Mouse (Mus musculus) spleen, postnatal 14 days (tissue): ENCODE measurements around the gene Dtx1.

Source experiments
- DNase-seq, 2 experiments: peaks; one replicate each; pipeline ENCODE4 v3.0.0; 2021 to 2022; ENCODE audit warnings: low spot score in 2 of 2

Gene Dtx1

GRCm38 (mm10) chr5:120711827-120712226, at the start of gene Dtx1:
TSS of gene Dtx1 (minus strand) at chr5:120711927.
- DNase-seq: no peak

- DNase-seq: no peak
Measured at GRCm38 (mm10) chr5:120754215-120754614, 42.5 kb upstream of the Dtx1 start.

- DNase-seq: no peak
Measured at GRCm38 (mm10) chr5:120752786-120753185, 41.1 kb upstream of the Dtx1 start.

GRCm38 (mm10) chr5:120751206-120751605, 39.5 kb upstream of the Dtx1 start:
- DNase-seq: no peak

- no peak for DNase-seq
Measured at GRCm38 (mm10) chr5:120749688-120750087, 38.0 kb upstream of the Dtx1 start, which contains the start of gene Oas2. TSS of gene Oas2 (minus strand) at chr5:120749853.

GRCm38 (mm10) chr5:120746451-120746850, 34.7 kb upstream of the Dtx1 start:
- peak in 1 of 2 experiments; percentile 42 for DNase-seq

- DNase-seq: peak in 1 of 2 experiments; percentile 44
Measured at GRCm38 (mm10) chr5:120742125-120742524, 30.4 kb upstream of the Dtx1 start.

- no peak for DNase-seq
Measured at GRCm38 (mm10) chr5:120734380-120734990, 22.8 kb upstream of the Dtx1 start.

GRCm38 (mm10) chr5:120733696-120734095, 22.0 kb upstream of the Dtx1 start:
- no peak for DNase-seq

- DNase-seq: no peak
Measured at GRCm38 (mm10) chr5:120732740-120733139, 21.0 kb upstream of the Dtx1 start.

- no peak for DNase-seq
Measured at GRCm38 (mm10) chr5:120729319-120729718, 17.6 kb upstream of the Dtx1 start.

- no peak for DNase-seq
Measured at GRCm38 (mm10) chr5:120725811-120726455, 14.2 kb upstream of the Dtx1 start.

- DNase-seq: no peak
Measured at GRCm38 (mm10) chr5:120721005-120721404, 9.3 kb upstream of the Dtx1 start.

GRCm38 (mm10) chr5:120718600-120719378, 7.1 kb upstream of the Dtx1 start:
- no peak for DNase-seq

GRCm38 (mm10) chr5:120717136-120717535, 5.4 kb upstream of the Dtx1 start:
- no peak for DNase-seq

GRCm38 (mm10) chr5:120714314-120714713, 2.6 kb upstream of the Dtx1 start:
- peak; percentile 57 to 76 for DNase-seq

- DNase-seq: no peak
Measured at GRCm38 (mm10) chr5:120712721-120713120, 994 bp upstream of the Dtx1 start.

- DNase-seq: peak; percentile 28 to 39
Measured at GRCm38 (mm10) chr5:120711416-120711815, 311 bp downstream of the Dtx1 start.

GRCm38 (mm10) chr5:120710826-120711248, 890 bp downstream of the Dtx1 start:
- DNase-seq: no peak

- DNase-seq: no peak
Measured at GRCm38 (mm10) chr5:120710161-120710825, 1.4 kb downstream of the Dtx1 start.

GRCm38 (mm10) chr5:120706976-120707375, 4.8 kb downstream of the Dtx1 start:
- no peak for DNase-seq

GRCm38 (mm10) chr5:120706541-120706940, 5.2 kb downstream of the Dtx1 start:
- DNase-seq: no peak
